Mouse (Mus musculus): ENCODE measurements around the gene Inhba. TPM values are rescaled to one million over a fixed set of nuclear protein-coding genes. Genes with fewer than 3 reads are reported as not detected.

The Inhba gene
- polyA plus RNA-seq, 1 experiment: 0.42 TPM

DNA sequence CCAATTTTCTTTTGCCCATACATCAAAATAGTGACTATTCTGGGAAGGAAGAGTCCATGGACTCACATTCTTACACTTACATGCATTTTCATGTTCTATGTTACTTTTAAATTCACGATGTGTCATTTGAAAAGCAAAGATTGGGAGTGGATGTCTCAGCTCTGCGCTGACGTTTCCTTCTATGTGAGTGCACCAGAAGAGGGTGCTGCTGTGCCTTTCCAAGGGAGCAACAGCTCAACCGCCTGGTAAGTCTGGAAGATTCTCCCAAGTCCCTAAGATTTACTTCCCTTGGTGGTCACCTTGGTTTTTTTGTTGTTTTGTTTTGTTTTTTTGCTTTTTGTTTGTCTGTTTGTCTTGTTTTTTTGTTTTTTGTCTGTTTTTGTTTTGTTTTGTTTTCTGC, 6.1 kb upstream of the Inhba start:
- WGBS: 7% methylated on average over 4 of the region's 4 CpGs
- peak; percentile 43 for DNase-seq

DNA sequence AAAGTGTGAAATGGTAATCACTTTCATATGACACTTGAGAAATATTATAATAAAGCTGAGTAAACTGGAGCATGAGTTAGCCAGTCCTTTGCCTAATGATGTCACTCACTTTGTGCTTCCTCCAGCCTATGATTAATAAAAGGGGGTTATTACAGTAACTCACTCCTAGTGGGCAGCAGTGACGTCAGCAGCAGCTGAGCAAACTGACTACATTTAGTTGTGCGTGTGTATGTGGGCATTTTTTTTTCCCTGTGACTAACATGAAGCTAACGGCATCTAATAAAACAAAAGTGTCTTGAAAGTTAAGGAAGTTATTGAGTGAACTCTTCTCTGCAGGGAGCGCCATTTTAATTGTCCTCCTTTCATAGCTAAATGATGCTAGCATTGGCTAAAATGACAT, 3.9 kb upstream of the Inhba start:
- WGBS: 64% methylated on average over 4 of the region's 4 CpGs
- no peak for TF ChIP-seq POLR2A (IDR thresholded peaks at IDR 0.05; ENCODE audit: low read depth, low read length)
- TF ChIP-seq CTCF (conservative IDR thresholded peaks at IDR 0.05; ENCODE audit: insufficient read depth, insufficient read length, low read depth, low read length): no peak
- no peak for DNase-seq
- Histone ChIP-seq H3K36me3 (ENCODE audit: control insufficient read depth, insufficient read depth, low read length) (no peaks in the 10 kb centered on the region), H3K27ac (ENCODE audit: insufficient read depth, low read depth, low read length) (no peak overlapping the region), H3K4me3 (ENCODE audit: insufficient read depth, low read depth, low read length) (no peak overlapping the region), H3K27me3 (replicated peaks; ENCODE audit: control insufficient read depth, insufficient read depth, low read length) (no peaks in the 10 kb centered on the region), H3K4me1 (ENCODE audit: control insufficient read depth, insufficient read depth, low read length) (no peaks in the 10 kb centered on the region)

More for the DNA sequence above, 6.1 kb upstream of the Inhba start:
- TF ChIP-seq POLR2A (IDR thresholded peaks at IDR 0.05; ENCODE audit: low read depth, low read length) (no peak), CTCF (conservative IDR thresholded peaks at IDR 0.05; ENCODE audit: insufficient read depth, insufficient read length, low read depth, low read length) (peak; percentile 86)
- no peaks in the 10 kb centered on the region for H3K36me3 ChIP-seq (ENCODE audit: control insufficient read depth, insufficient read depth, low read length)
- no peak overlapping the region for H3K27ac ChIP-seq (ENCODE audit: insufficient read depth, low read depth, low read length)
- H3K27me3 ChIP-seq (replicated peaks; ENCODE audit: control insufficient read depth, insufficient read depth, low read length): no peaks in the 10 kb centered on the region
- no peak overlapping the region for H3K4me3 ChIP-seq (ENCODE audit: insufficient read depth, low read depth, low read length)
- H3K4me1 ChIP-seq (ENCODE audit: control insufficient read depth, insufficient read depth, low read length): no peaks in the 10 kb centered on the region

DNA sequence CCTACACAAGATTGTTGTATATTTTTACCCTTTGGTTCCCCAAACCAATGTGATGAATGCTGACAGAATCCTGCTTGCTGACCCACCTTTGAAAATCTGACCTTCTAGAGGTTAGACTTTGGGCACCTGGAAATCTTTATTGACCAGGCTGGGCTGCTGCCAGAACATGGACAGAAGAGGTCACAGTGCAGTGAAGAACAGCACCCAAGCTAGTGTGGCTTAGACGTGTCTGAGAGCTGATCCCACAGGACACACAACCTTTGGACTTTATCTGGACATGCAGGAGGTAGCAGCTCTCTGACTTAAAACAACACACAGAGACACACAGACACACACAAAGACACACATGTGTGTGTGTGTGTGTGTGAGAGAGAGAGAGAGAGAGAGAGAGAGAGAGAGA, 3.3 kb upstream of the Inhba start:
- Histone ChIP-seq H3K4me3 (ENCODE audit: insufficient read depth, low read depth, low read length) (no peak overlapping the region), H3K36me3 (ENCODE audit: control insufficient read depth, insufficient read depth, low read length) (no peaks in the 10 kb centered on the region), H3K4me1 (ENCODE audit: control insufficient read depth, insufficient read depth, low read length) (no peaks in the 10 kb centered on the region), H3K27me3 (replicated peaks; ENCODE audit: control insufficient read depth, insufficient read depth, low read length) (no peaks in the 10 kb centered on the region), H3K27ac (ENCODE audit: insufficient read depth, low read depth, low read length) (no peak overlapping the region)
- TF ChIP-seq POLR2A (IDR thresholded peaks at IDR 0.05; ENCODE audit: low read depth, low read length) (no peak), CTCF (conservative IDR thresholded peaks at IDR 0.05; ENCODE audit: insufficient read depth, insufficient read length, low read depth, low read length) (no peak)
- DNase-seq: peak; percentile 21
- 28% methylated on average over 1 of the region's 1 CpGs for WGBS

DNA sequence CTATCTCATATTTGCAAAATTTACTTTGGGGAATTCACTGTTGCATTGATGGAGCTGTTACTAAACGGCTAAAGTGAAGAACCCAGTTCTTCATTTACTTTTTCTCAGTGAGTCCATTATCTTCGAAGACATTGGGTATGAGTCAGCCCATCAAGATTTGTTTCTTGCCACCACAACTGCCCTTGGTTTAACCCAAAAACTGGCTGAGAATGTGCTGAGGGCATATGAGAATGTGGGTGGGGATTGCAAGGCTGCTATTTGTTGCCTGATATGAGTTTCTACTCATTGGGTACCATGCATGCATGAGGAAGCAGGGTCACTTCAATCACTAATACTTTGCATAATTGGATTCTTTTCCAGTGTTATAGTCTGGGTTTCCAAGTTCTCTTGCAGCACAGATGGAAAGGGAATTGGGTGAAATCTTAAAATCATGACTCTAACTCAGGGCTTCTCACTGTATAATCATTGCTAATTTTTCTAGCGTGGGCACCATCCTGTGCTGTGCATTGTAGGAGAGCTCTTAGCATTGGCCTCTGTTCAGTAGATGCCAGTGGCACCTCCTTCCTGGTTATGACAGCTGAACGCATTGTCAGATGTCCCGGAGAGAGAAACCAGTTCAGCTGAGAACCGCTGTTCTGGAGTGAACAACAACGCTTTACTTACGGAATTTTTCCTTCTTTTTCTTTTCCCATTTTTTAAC, 1.7 kb upstream of the Inhba start:
- Histone ChIP-seq H3K36me3 (ENCODE audit: control insufficient read depth, insufficient read depth, low read length) (no peaks in the 10 kb centered on the region), H3K27ac (ENCODE audit: insufficient read depth, low read depth, low read length) (no peak overlapping the region), H3K27me3 (replicated peaks; ENCODE audit: control insufficient read depth, insufficient read depth, low read length) (no peaks in the 10 kb centered on the region), H3K4me3 (ENCODE audit: insufficient read depth, low read depth, low read length) (no peak overlapping the region), H3K4me1 (ENCODE audit: control insufficient read depth, insufficient read depth, low read length) (no peaks in the 10 kb centered on the region)
- DNase-seq: no peak
- 93% methylated on average over 8 of the region's 8 CpGs for WGBS
- no peak for TF ChIP-seq POLR2A (IDR thresholded peaks at IDR 0.05; ENCODE audit: low read depth, low read length)

DNA sequence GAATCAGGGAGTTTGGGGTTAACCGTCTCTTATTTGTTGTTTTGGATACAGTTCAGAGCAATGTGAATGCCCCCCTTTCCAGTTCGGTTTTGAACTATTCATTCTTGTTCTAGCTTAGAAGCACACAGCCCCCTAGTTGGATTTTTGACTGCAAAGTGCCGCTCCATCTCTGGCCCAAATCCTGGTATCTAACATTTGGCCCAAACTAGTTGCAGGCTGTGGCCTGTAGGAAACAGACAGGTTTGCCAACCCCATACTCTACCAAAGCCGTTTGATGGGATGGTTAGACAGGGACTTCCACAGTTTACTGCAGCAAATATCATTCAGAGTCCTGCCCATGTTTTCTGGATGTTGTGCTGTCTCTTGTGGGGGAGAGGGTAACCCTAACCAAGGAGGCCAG, 1.1 kb upstream of the Inhba start:
- WGBS: 93% methylated on average over 4 of the region's 4 CpGs
- Histone ChIP-seq H3K4me1 (ENCODE audit: control insufficient read depth, insufficient read depth, low read length) (no peaks in the 10 kb centered on the region), H3K27ac (ENCODE audit: insufficient read depth, low read depth, low read length) (no peak overlapping the region), H3K36me3 (ENCODE audit: control insufficient read depth, insufficient read depth, low read length) (no peaks in the 10 kb centered on the region), H3K4me3 (ENCODE audit: insufficient read depth, low read depth, low read length) (no peak overlapping the region), H3K27me3 (replicated peaks; ENCODE audit: control insufficient read depth, insufficient read depth, low read length) (no peaks in the 10 kb centered on the region)
- no peak for TF ChIP-seq POLR2A (IDR thresholded peaks at IDR 0.05; ENCODE audit: low read depth, low read length)
- TF ChIP-seq CTCF (conservative IDR thresholded peaks at IDR 0.05; ENCODE audit: insufficient read depth, insufficient read length, low read depth, low read length): no peak
- no peak for DNase-seq

DNA sequence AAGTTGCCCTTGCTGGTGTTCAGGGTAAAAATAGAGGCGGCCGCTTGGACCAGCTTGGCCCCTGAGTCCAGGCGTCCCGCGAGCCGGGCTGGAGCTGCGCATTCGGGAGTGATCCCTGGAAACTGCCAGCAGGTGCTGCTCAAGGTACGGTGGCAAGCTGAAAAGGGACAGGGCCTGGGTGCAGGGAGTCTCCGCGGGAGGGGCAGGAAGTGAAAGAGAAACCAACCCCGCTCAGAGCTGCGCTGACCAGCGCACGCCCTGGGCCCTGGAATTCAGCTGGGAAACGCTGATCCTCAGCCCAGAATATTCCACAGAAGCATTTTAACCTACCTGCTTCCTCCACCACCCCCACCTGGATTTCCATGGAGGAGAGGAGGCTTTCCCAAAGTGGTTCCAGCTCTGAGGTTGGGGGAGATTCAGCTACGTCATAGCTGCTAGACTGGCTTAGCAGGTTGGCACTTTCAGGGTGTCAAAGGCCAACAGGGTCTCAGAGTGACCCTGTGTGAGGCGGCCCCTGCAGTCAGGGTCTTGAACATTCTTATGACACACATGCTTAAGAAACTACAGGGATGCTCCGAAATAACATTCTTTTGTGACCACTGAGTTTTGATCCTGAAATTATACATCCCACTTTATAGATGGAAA, 714 bp downstream of the Inhba start:
- H3K36me3 ChIP-seq (ENCODE audit: control insufficient read depth, insufficient read depth, low read length): no peaks in the 10 kb centered on the region
- H3K4me1 ChIP-seq (ENCODE audit: control insufficient read depth, insufficient read depth, low read length): no peaks in the 10 kb centered on the region
- WGBS: 7% methylated on average over 19 of the region's 19 CpGs
- no peaks in the 10 kb centered on the region for H3K27me3 ChIP-seq (replicated peaks; ENCODE audit: control insufficient read depth, insufficient read depth, low read length)
- peak overlapping the region; percentile 50 for H3K4me3 ChIP-seq (ENCODE audit: insufficient read depth, low read depth, low read length)
- peak; percentile 81 for DNase-seq
- TF ChIP-seq CTCF (conservative IDR thresholded peaks at IDR 0.05; ENCODE audit: insufficient read depth, insufficient read length, low read depth, low read length) (peak; percentile 84), POLR2A (IDR thresholded peaks at IDR 0.05; ENCODE audit: low read depth, low read length) (no peak)
- no peak overlapping the region for H3K27ac ChIP-seq (ENCODE audit: insufficient read depth, low read depth, low read length)

DNA sequence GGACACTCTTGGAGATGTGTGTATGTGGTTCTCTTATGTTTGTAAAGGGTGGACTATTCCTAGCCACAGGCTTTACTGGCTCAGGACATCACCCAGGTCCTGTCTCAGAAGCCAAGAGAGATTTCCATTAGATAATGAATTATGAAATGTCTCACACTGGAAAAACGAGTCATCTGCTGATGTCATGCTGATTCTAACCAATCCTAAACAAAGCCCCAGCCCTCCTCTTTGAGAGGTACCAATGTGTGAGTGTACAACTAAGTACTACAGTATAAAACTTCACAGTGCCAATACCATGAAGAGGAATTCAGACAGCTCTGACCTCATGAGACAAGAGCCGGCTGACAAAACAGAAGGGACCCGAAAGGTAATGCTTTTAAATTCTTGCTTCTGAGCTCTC, 2.5 kb downstream of the Inhba start:
- Histone ChIP-seq H3K27ac (ENCODE audit: insufficient read depth, low read depth, low read length) (no peak overlapping the region), H3K4me1 (ENCODE audit: control insufficient read depth, insufficient read depth, low read length) (no peaks in the 10 kb centered on the region), H3K27me3 (replicated peaks; ENCODE audit: control insufficient read depth, insufficient read depth, low read length) (0 out of 2 replicates have a peak, but pooled peaks cover 1% of the 10 kb centered on the region), H3K36me3 (ENCODE audit: control insufficient read depth, insufficient read depth, low read length) (no peaks in the 10 kb centered on the region), H3K4me3 (ENCODE audit: insufficient read depth, low read depth, low read length) (no peak overlapping the region)
- DNase-seq: no peak
- 51% methylated on average over 3 of the region's 3 CpGs for WGBS
- TF ChIP-seq CTCF (conservative IDR thresholded peaks at IDR 0.05; ENCODE audit: insufficient read depth, insufficient read length, low read depth, low read length) (no peak), POLR2A (IDR thresholded peaks at IDR 0.05; ENCODE audit: low read depth, low read length) (no peak)

Data from kidney, adult 2 months (tissue).